Mouse (Mus musculus) c-Kit-positive CD71-positive TER-119-positive erythroid progenitor cells, embryonic 14.5 days (primary cell): Measurements from ENCODE around the gene Cldn7.

Experiments used
- DNase-seq: peaks from one replicate; pipeline ENCODE4 v3.0.0-alpha.2; 2013; ENCODE audit warnings: low spot score

Gene Cldn7

GRCm38 (mm10) chr11:69991711-69992110, 27.1 kb downstream of the Cldn7 start:
- no peak for DNase-seq

DNA sequence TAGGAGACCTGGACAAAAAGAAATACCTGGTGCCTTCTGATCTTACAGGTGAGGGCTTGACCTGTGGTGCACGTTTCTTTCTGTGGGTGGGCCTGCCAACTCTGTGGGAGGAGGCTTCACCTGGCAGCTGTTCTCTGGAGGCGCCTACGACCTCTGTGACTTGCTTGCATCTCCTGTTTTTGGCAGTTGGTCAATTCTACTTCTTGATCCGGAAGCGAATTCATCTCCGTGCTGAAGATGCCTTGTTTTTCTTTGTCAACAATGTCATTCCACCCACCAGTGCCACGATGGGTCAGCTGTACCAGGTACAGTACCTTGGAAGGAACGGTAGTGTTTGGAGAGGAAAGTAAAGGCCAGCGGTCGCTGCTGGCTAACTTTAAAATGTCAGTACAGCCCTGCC, 27.8 kb downstream of the Cldn7 start:
- DNase-seq: no peak

GRCm38 (mm10) chr11:69992932-69993331, 28.4 kb downstream of the Cldn7 start:
- DNase-seq: no peak

GRCm38 (mm10) chr11:69994401-69995090, 30.0 kb downstream of the Cldn7 start:
- DNase-seq: no peak

- DNase-seq: peak; percentile 98
Measured at GRCm38 (mm10) chr11:69995391-69995960, 30.9 kb downstream of the Cldn7 start, which contains the start of gene Phf23. Phf23 (plus strand) TSS chr11:69995777.

DNA sequence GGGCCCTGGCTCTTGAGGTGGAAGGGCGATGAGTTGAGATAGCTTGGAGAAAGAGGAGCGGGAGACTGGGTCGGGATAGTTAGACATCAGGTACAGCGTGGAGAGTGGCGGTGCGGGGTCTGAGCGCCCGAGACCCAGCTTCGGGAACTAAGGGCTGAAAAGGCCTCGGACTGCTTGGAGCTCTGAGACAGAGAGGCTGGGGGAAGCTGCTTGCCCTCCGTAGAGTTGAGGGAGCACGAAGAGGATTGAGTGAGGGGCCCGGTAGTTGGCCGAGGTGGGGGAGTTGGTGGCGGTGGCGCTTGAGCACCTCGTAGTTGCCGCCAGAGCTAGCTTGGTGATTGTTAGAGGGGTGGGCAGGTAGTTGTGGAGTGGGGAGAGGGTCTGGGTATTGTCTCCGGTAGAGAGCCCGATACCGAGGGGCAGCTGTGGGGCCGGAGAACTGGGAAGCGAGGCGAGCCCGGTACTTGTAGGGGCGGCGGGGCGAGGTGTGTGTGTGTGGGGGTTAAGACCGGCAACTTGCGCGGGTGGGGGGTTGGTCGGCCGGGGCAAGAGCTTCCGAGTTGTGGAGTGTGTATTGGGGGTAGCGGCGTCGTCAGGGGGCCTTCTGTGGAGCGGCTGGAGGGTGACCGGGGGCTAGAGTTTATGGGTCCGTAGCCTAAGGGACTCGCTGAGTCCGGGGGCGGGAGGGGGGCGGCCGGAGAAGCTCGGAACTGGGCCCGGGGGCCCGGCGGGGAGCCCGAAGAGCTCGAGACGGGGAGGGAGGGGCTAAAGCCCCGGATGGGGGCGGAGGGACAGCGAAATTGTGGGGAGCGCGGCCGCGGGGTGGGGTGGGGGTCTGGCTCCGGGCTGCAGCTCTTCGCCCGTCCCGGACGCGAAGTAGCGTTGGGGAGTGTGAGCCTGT, 31.8 kb downstream of the Cldn7 start:
- no peak for DNase-seq

DNA sequence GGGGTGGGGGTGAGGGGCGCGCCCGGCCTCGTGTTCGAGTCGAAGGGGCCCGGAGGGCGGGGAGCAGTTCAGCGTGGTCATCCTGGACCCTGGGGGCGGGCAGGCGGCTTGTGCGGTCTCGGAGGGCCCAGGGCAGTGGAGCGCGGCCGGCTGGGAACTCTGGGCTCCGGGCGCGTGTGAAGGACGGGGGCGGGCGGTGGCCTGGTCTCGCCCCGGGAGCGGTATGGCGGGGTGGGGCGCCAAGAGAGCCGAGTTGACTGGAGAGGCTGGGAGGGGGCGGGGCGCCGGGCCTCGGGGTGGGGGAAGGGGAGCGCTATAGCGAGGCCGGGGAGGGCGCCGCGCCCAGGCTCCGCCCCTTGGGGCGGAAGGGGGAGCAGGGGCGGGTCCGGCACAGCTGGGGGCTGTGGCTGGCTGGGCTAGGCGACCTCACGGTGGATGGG, 32.5 kb downstream of the Cldn7 start:
- peak; percentile 84 for DNase-seq

- no peak for DNase-seq
Measured at GRCm38 (mm10) chr11:69998567-69999491, 34.2 kb downstream of the Cldn7 start.

- DNase-seq: no peak
Measured at GRCm38 (mm10) chr11:69999666-70000065, 35.1 kb downstream of the Cldn7 start.

- peak; percentile 89 for DNase-seq
Measured at GRCm38 (mm10) chr11:70000396-70000898, 35.9 kb downstream of the Cldn7 start, which contains the start of gene Dvl2. Dvl2 (plus strand) TSS chr11:70000595.

DNA sequence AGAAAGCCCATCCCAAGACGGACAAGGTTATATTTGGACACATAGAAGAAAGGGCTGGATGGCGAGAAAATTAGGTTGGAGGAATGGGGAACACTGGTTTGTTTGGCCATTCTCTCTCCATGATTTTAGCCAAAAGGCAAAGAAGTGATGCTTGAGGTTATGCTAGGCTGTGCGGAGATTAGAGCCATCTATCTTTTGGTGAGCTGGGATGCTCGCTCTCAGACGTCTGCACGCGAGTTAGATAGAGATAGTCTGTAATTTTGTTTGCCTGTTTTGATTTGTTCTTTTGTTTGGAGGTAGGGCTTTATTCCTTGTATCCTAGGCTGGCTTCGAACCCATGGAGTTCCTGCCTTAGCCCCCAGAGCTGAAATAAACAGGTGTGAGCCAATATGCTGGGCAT, 36.6 kb downstream of the Cldn7 start:
- no peak for DNase-seq

GRCm38 (mm10) chr11:70001865-70002264, 37.3 kb downstream of the Cldn7 start:
- DNase-seq: no peak

GRCm38 (mm10) chr11:70002471-70002870, 37.9 kb downstream of the Cldn7 start:
- DNase-seq: no peak

GRCm38 (mm10) chr11:70005521-70005920, 40.9 kb downstream of the Cldn7 start:
- no peak for DNase-seq

- DNase-seq: no peak
Measured at GRCm38 (mm10) chr11:70010033-70010432, 45.5 kb downstream of the Cldn7 start.

- no peak for DNase-seq
Measured at GRCm38 (mm10) chr11:70010548-70010947, 46.0 kb downstream of the Cldn7 start.

GRCm38 (mm10) chr11:70010961-70011360, 46.4 kb downstream of the Cldn7 start:
- DNase-seq: no peak

DNA sequence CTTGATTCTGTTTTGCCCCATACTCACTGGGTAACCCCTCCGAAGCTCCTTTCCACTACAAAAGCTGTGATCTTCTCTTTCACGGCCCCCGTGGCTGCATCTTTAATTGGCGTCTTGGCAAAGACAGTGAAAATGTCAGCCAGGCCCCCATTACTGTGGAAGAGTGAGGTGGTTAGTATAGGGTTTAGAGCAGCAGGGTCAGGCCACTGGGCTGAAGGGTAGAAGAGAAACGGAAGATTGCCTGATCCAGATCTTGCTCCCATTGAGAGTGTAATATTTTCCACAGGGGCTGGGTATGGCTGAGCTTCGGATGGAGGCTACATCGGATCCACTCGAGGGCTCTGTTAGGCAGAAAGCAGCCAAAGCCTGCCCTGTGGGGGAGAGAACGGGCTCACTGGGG, 48.4 kb downstream of the Cldn7 start:
- no peak for DNase-seq

DNA sequence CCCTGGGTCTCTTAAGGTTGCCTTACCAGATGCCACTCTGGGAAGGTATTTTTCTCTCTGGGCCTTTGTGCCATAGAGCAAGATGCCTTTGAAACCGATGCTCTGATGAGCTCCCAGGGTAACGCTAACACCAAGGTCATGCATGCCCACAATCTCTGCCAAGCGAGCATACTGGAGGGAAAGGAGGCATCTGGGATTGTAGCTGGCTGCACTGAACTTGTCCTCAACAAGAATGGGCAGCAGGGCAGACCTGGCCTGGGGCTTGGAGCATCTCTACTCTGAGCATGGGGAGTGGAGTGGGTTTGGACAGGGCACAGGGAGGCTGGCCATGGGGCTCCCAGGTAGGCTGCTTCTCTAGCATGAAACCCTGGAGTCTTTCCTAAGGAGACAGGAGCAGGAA, 48.8 kb downstream of the Cldn7 start:
- no peak for DNase-seq

GRCm38 (mm10) chr11:70014051-70014450, 49.5 kb downstream of the Cldn7 start:
- no peak for DNase-seq

- DNase-seq: peak; percentile 83
Measured at GRCm38 (mm10) chr11:70014880-70015558, 50.4 kb downstream of the Cldn7 start, which contains the start of gene Acadvl. Acadvl (minus strand) TSS chr11:70015411.
